Mouse (Mus musculus) midbrain, embryonic 14.5 days (tissue): Measurements from ENCODE around the gene Arhgap30. TPM values are rescaled to one million over a fixed set of nuclear protein-coding genes. Genes with fewer than 3 reads are reported as not detected.

Experiments used
- ATAC-seq: fragments of 200-750 bp; cut with Nextera tagmentation; 2 replicates; pipeline ENCODE4 v1.8.0; 2017; ENCODE audit warnings: moderate number of reproducible peaks, moderate library complexity; ENCODE audit not compliant: low FRiP score, low TSS enrichment
- DNase-seq: peaks from one replicate; pipeline ENCODE4 v3.0.0-alpha.2; 2015
- H3K27ac ChIP-seq: fragments of 300-500 bp; sonication (generic); replicated peaks from 2 replicates; pipeline ENCODE4 v1.5.1; 2014; ENCODE audit warnings: mild to moderate bottlenecking, low read depth, low read length, moderate library complexity
- H3K27me3 ChIP-seq: fragments of 300-500 bp; sonication (generic); 2 replicates; pipeline ENCODE4 v1.6.1; 2014; ENCODE audit warnings: low read length, control low read depth, mixed read lengths; ENCODE audit not compliant: control insufficient read depth, insufficient read depth
- H3K36me3 ChIP-seq: fragments of 300-500 bp; sonication (generic); 2 replicates; pipeline ENCODE4 v1.6.1; 2014; ENCODE audit warnings: low read length, control low read depth; ENCODE audit not compliant: control insufficient read depth, insufficient read depth
- H3K4me1 ChIP-seq: fragments of 300-500 bp; sonication (generic); 2 replicates; pipeline ENCODE4 v1.6.1; 2014; ENCODE audit warnings: mild to moderate bottlenecking, antibody characterized with exemption, low read length, control low read depth; ENCODE audit not compliant: control insufficient read depth, insufficient read depth
- H3K4me2 ChIP-seq: fragments of 300-500 bp; sonication (generic); 2 replicates; pipeline ENCODE4 v1.6.1; 2014; ENCODE audit warnings: mild to moderate bottlenecking, low read length, moderate library complexity
- H3K4me3 ChIP-seq: fragments of 300-500 bp; sonication (generic); replicated peaks from 2 replicates; pipeline ENCODE4 v1.5.1; 2014; ENCODE audit warnings: low read depth, low read length
- H3K9ac ChIP-seq: fragments of 300-500 bp; sonication (generic); replicated peaks from 2 replicates; pipeline ENCODE4 v1.6.1; 2014; ENCODE audit warnings: mild to moderate bottlenecking, low read length, moderate library complexity
- H3K9me3 ChIP-seq: fragments of 300-500 bp; sonication (generic); 2 replicates; pipeline ENCODE4 v1.6.1; 2016; ENCODE audit warnings: low read length, control low read depth, mixed read lengths; ENCODE audit not compliant: control insufficient read depth
- WGBS: fragments of 180-500 bp; shearing (Covaris S2); extraction: QIAGEN DNeasy Blood & Tissue Kit; methylation state at CpG from one replicate; pipeline ENCODE4 v1.1.7; 2014; 5-methylcytosine and 5-hydroxymethylcytosine counted together
- polyA plus RNA-seq: library from polyadenylated mRNA; unstranded; fragments of >200 nt; fragmentation: Nextera tagmentation; extraction: Ambion mirVana; gene quantifications from 2 replicates; pipeline ENCODE4 v1.2.1, GENCODE M21; 2014

The Arhgap30 gene
- polyA plus RNA-seq, 1 experiment from 2014 or later = 0.42 TPM

DNA sequence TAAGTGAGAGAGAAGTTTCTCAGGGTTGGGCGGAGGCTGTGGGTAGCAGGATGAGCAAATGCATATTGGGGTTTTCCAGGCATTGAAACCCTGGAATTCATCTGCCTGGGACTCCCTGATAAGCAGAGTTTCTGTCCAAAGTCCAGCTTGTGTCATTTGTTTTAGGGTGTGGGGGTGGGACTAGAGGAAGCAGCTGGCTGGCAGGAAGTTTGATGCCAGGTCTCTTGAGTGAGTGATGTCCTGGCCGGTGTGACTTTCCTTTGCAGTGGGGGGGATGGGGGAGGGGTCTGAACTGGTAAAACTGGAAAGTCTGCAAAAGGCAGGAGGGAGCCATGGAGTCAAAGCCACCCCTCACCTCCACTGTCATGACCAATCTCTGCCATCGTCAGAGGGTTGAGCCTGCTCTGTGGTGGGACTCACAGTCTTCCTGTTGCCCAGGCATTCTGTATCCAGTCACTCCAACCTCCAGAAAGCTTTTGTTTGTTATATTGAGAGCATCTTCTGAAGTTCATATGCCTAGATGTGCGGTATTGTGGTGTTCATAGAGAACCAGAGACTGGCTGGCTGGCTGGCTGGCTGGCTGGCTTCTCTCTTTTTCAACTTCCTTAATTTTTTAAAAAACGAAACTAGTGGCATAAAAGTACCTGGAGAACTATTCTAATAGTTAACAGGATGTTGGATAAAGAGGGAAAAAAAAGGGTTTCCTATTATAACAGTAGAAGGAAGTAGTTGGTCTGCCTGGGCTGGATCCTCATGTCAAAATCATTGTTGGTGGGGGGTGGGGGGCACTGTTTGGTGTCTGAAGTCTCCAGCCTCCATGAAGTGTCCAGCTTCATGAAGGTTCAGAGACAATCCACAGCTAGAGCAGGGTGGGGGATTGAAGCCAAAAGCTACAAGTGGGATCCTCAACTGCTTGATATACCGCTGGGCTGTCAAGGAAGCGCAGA lies 53.0 kb downstream of the Arhgap30 start:
- peaks cover 12% of the 10 kb centered on the region; the same call in 1 of the 2 replicates for H3K4me1 ChIP-seq
- H3K4me2 ChIP-seq = no peak overlapping the region
- 71% methylated on average over 7 of the region's 7 CpGs for WGBS
- DNase-seq = no peak
- no peak for ATAC-seq
- H3K36me3 ChIP-seq = no peaks in the 10 kb centered on the region
- H3K27me3 ChIP-seq = peaks cover 30% of the 10 kb centered on the region
- H3K9ac ChIP-seq = no peak overlapping the region
- H3K4me3 ChIP-seq = no peak overlapping the region
- H3K27ac ChIP-seq = no peak overlapping the region
- H3K9me3 ChIP-seq = 0 out of 2 replicates have a peak, but pooled peaks cover 7% of the 10 kb centered on the region

GRCm38 (mm10) chr1:171442413-171442760 lies 53.6 kb downstream of the Arhgap30 start:
- no peak overlapping the region for H3K4me2 ChIP-seq
- no peak overlapping the region for H3K4me3 ChIP-seq
- DNase-seq (no peak), ATAC-seq (no peak)
- peaks cover 26% of the 10 kb centered on the region for H3K27me3 ChIP-seq
- H3K36me3 ChIP-seq = no peaks in the 10 kb centered on the region
- no peak overlapping the region for H3K9ac ChIP-seq
- no peak overlapping the region for H3K27ac ChIP-seq
- peaks cover 12% of the 10 kb centered on the region; the same call in 1 of the 2 replicates for H3K4me1 ChIP-seq
- whole genome bisulfite sequencing = 51% methylated on average over 8 of the region's 8 CpGs
- H3K9me3 ChIP-seq = 0 out of 2 replicates have a peak, but pooled peaks cover 7% of the 10 kb centered on the region

DNA sequence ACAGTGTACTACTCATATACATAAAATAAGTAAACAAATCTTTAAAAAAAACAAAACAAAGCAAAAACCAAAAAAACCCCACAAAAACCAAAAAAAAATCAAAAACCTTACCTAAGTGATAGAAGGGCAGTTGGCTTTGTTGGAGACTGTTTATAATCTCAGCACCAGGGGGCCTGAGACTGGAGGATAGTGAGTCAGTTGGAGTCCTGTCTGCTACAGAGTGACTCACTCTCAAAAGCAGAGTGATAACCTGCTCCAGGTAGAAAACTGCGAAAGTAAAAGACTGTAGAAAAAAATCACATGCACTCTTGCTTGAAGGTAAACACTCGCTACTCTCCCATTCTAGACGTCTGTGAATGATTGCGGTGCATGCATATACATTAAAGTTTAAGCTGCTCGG lies 56.3 kb downstream of the Arhgap30 start:
- no peak overlapping the region for H3K4me3 ChIP-seq
- no peaks in the 10 kb centered on the region for H3K36me3 ChIP-seq
- WGBS = 87% methylated on average over 5 of the region's 5 CpGs
- no peak overlapping the region for H3K4me2 ChIP-seq
- H3K9me3 ChIP-seq = 0 out of 2 replicates have a peak, but pooled peaks cover 7% of the 10 kb centered on the region
- ATAC-seq (no peak), DNase-seq (no peak)
- H3K27me3 ChIP-seq = no peaks in the 10 kb centered on the region
- no peak overlapping the region for H3K27ac ChIP-seq
- no peaks in the 10 kb centered on the region for H3K4me1 ChIP-seq
- H3K9ac ChIP-seq = no peak overlapping the region

GRCm38 (mm10) chr1:171446854-171447253 lies 58.1 kb downstream of the Arhgap30 start:
- Histone ChIP-seq H3K36me3 (no peaks in the 10 kb centered on the region), H3K27me3 (no peaks in the 10 kb centered on the region), H3K27ac (no peak overlapping the region), H3K4me3 (no peak overlapping the region), H3K4me1 (no peaks in the 10 kb centered on the region), H3K9me3 (0 out of 2 replicates have a peak, but pooled peaks cover 7% of the 10 kb centered on the region), H3K4me2 (no peak overlapping the region), H3K9ac (no peak overlapping the region)
- ATAC-seq (no peak), DNase-seq (no peak)
- 90% methylated on average over 7 of the region's 7 CpGs for WGBS

GRCm38 (mm10) chr1:171447692-171448091 lies 58.9 kb downstream of the Arhgap30 start:
- no peak for ATAC-seq
- WGBS = 83% methylated on average over 10 of the region's 10 CpGs
- no peaks in the 10 kb centered on the region for H3K27me3 ChIP-seq
- H3K27ac ChIP-seq = no peak overlapping the region
- no peak overlapping the region for H3K4me2 ChIP-seq
- H3K4me1 ChIP-seq = no peaks in the 10 kb centered on the region
- H3K4me3 ChIP-seq = no peak overlapping the region
- no peak for DNase-seq
- no peaks in the 10 kb centered on the region for H3K36me3 ChIP-seq
- H3K9ac ChIP-seq = no peak overlapping the region
- 0 out of 2 replicates have a peak, but pooled peaks cover 7% of the 10 kb centered on the region for H3K9me3 ChIP-seq

DNA sequence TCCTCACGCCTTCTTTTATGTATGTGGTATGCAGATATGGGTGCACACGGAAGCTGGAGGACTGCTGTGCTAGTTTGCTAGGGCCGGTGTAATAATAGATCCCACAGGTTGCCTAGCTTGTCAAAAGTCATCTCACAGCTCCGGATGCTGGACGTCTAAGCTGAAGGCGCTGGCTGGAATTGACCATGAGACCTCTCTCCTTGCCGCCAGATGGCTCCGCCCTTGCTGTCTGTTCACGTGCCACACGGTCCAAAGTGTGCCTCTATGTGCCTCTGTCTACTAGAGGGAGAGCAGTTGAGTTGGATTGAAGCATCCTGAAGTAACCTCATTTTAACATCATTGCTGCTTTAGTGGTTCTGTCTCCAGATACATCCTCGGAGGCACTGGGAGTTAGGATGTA lies 61.3 kb downstream of the Arhgap30 start:
- Histone ChIP-seq H3K9ac (no peak overlapping the region), H3K36me3 (no peaks in the 10 kb centered on the region), H3K27ac (no peak overlapping the region), H3K9me3 (no peaks in the 10 kb centered on the region), H3K4me3 (no peak overlapping the region), H3K4me1 (no peaks in the 10 kb centered on the region), H3K4me2 (no peak overlapping the region), H3K27me3 (no peaks in the 10 kb centered on the region)
- 88% methylated on average over 11 of the region's 11 CpGs for WGBS
- DNase-seq = no peak
- ATAC-seq = no peak

DNA sequence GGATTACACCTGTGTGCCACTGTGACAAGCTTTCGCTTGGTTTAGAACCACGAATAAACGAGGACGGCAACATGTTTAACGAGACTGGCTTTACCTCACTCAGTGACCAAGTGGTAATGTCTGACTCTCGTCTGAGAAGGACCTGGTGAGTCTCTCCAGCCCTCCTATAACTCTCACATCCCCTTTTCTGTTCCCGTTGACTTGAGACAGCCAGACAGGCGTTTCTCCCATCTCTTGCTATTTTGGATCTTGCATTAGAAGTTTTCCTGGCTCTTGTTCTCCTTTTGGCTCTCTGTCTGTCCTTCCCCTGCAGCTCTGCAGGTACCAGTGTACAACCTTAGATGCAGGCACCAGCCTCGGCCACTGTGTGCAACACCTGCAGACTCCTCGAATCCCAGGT lies 62.2 kb downstream of the Arhgap30 start:
- Histone ChIP-seq H3K4me1 (no peaks in the 10 kb centered on the region), H3K9me3 (no peaks in the 10 kb centered on the region), H3K4me3 (no peak overlapping the region), H3K9ac (no peak overlapping the region), H3K27me3 (no peaks in the 10 kb centered on the region), H3K36me3 (no peaks in the 10 kb centered on the region), H3K27ac (no peak overlapping the region), H3K4me2 (no peak overlapping the region)
- 89% methylated on average over 10 of the region's 10 CpGs for WGBS
- DNase-seq (no peak), ATAC-seq (no peak)

DNA sequence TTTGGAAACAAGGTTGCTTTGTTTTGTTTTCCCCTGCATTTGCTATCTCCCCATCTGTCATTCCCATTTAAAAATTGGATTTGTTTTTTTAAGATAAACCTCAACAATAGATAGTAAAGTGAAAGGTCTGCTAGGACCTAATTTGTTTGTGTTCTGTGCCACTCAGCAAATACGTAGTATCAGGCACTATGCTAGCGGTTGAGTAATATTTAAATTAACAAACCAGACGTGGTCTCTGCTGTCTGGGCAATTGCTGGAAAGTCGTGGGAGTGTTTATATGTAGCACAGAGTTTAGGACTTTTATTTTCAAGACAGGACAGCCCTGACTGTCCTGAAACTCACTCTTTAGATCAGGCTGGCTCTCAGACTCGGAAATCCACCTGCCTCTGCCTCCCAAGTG lies 63.8 kb downstream of the Arhgap30 start:
- no peaks in the 10 kb centered on the region for H3K27me3 ChIP-seq
- no peak overlapping the region for H3K27ac ChIP-seq
- no peaks in the 10 kb centered on the region for H3K4me1 ChIP-seq
- DNase-seq (no peak), ATAC-seq (no peak)
- WGBS = 77% methylated on average over 5 of the region's 5 CpGs
- H3K4me3 ChIP-seq = no peak overlapping the region
- H3K36me3 ChIP-seq = no peaks in the 10 kb centered on the region
- no peak overlapping the region for H3K9ac ChIP-seq
- H3K9me3 ChIP-seq = no peaks in the 10 kb centered on the region
- H3K4me2 ChIP-seq = no peak overlapping the region

DNA sequence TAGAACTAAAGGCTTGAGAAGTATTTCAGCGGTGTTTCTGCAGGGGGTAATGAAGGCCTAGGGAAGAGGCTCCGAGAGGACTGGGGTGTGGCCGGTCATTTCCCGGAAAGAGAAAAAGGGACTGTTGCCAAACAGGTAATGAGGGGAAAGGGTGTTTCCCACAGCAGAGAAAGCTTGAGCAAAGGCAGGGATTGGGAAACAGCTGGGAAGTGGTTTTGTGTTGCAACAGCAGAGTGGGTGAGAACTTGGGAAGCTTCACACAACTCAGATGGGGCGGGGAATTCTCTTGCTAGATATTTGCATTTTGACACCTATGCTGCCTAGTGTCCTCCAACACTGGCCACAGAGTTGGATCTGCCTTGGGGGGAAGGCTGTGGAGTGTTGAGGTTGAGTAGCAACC lies 64.2 kb downstream of the Arhgap30 start:
- ATAC-seq = no peak
- H3K4me1 ChIP-seq = no peaks in the 10 kb centered on the region
- no peak overlapping the region for H3K4me3 ChIP-seq
- H3K27me3 ChIP-seq = no peaks in the 10 kb centered on the region
- no peak for DNase-seq
- no peaks in the 10 kb centered on the region for H3K36me3 ChIP-seq
- H3K27ac ChIP-seq = no peak overlapping the region
- H3K4me2 ChIP-seq = no peak overlapping the region
- WGBS = 90% methylated on average over 5 of the region's 5 CpGs
- no peak overlapping the region for H3K9ac ChIP-seq
- H3K9me3 ChIP-seq = no peaks in the 10 kb centered on the region
